Mouse (Mus musculus) CD4-positive helper T cell, adult 2 months (primary cell): Measurements from ENCODE around the gene Olfr874.
"Not testable (repeated sequence)": the region's sequence is repeated elsewhere in the genome, so short reads cannot be mapped to it uniquely, and the experiment has no call there.

Experiments used
- DNase-seq: peaks from one replicate; pipeline ENCODE4 v3.0.0-alpha.2; 2012; ENCODE audit warnings: low read depth, missing footprints, low spot score

Gene Olfr874

GRCm38 (mm10) chr9:37744806-37745205, at the start of gene Olfr874:
Gene Olfr874 (plus strand): TSS chr9:37745106.
- no peak for DNase-seq

GRCm38 (mm10) chr9:37716150-37716549, 28.8 kb upstream of the Olfr874 start, which contains the start of gene Olfr160:
Gene Olfr160 (minus strand): TSS chr9:37716250.
- DNase-seq: no peak

- DNase-seq: no peak
Observed at GRCm38 (mm10) chr9:37734310-37734709, 10.6 kb upstream of the Olfr874 start.

GRCm38 (mm10) chr9:37750319-37751075, 5.6 kb downstream of the Olfr874 start:
- DNase-seq: no peak

GRCm38 (mm10) chr9:37751467-37751866, 6.6 kb downstream of the Olfr874 start:
- no peak for DNase-seq

GRCm38 (mm10) chr9:37752006-37752405, 7.1 kb downstream of the Olfr874 start:
- no peak for DNase-seq

GRCm38 (mm10) chr9:37761728-37762127, 16.8 kb downstream of the Olfr874 start:
- DNase-seq: no peak

- no peak for DNase-seq
Observed at GRCm38 (mm10) chr9:37762541-37762940, 17.6 kb downstream of the Olfr874 start.

- no peak for DNase-seq
Observed at GRCm38 (mm10) chr9:37770661-37771060, 25.8 kb downstream of the Olfr874 start.

- DNase-seq: no peak
Observed at GRCm38 (mm10) chr9:37771759-37772158, 26.9 kb downstream of the Olfr874 start, which contains the start of gene Olfr875. Gene Olfr875 (plus strand): TSS chr9:37771857.

- DNase-seq: peak; percentile 9
Observed at GRCm38 (mm10) chr9:37782766-37783260, 37.9 kb downstream of the Olfr874 start.

- DNase-seq: not testable (repeated sequence)
Observed at GRCm38 (mm10) chr9:37783394-37784387, 38.8 kb downstream of the Olfr874 start.

- DNase-seq: no peak
Observed at GRCm38 (mm10) chr9:37786411-37786810, 41.5 kb downstream of the Olfr874 start.
